Mouse (Mus musculus) CH12.LX (cell line): ENCODE results near the gene Zbtb20.

Source experiments
- E2F4 ChIP-seq: IDR thresholded peaks from 2 replicates; pipeline ENCODE4 v1.6.1; 2011; ENCODE audit warnings: low read depth, low read length, improper control_type of control experiment; ENCODE audit not compliant: insufficient replicate concordance
- MAX ChIP-seq: IDR thresholded peaks from 2 replicates; pipeline ENCODE4 v1.6.1; 2011; ENCODE audit warnings: low read length, improper control_type of control experiment
- NRF1 ChIP-seq: IDR thresholded peaks from 2 replicates; pipeline ENCODE4 v1.6.1; 2014; ENCODE audit warnings: low read depth, mild to moderate bottlenecking, inconsistent platforms, low read length, improper control_type of control experiment, moderate library complexity
- UBTF ChIP-seq: IDR thresholded peaks from 2 replicates; pipeline ENCODE4 v1.6.1; 2012; ENCODE audit warnings: low read depth, mild to moderate bottlenecking, inconsistent platforms, low read length, improper control_type of control experiment, moderate library complexity

GRCm38 (mm10) chr16:43454370-43454934 is 578.8 kb downstream of the Zbtb20 start:
- 0 out of 2 replicates have a peak, but pooled peaks have one; percentile 16 for TF ChIP-seq MAX
- no peak for TF ChIP-seq NRF1
- TF ChIP-seq UBTF: no peak
- 0 out of 2 replicates have a peak, but pooled peaks have one; percentile 71 for TF ChIP-seq E2F4
